Mouse (Mus musculus) monocyte, adult 5-6 weeks (primary cell): Measurements from ENCODE around the gene Gm10134. TPM values are rescaled to one million over a fixed set of nuclear protein-coding genes. Genes with fewer than 3 reads are reported as not detected.

Source experiments
- ATAC-seq: fragments of 153-309, 156-312 bp; replicated peaks from 2 replicates; pipeline ENCODE4 v1.8.0; 2017; ENCODE audit warnings: mild to moderate bottlenecking; ENCODE audit not compliant: low TSS enrichment, insufficient number of reproducible peaks, severe bottlenecking, poor library complexity, low FRiP score
- total RNA-seq: library from RNA; stranded (forward); fragments of 200-1000, 200-491, 200-594 nt; gene quantifications from 3 replicates; pipeline ENCODE4 v1.2.3, GENCODE M21; 2017

The Gm10134 gene
- total RNA-seq, 1 experiment from 2014 or later = not detected

DNA sequence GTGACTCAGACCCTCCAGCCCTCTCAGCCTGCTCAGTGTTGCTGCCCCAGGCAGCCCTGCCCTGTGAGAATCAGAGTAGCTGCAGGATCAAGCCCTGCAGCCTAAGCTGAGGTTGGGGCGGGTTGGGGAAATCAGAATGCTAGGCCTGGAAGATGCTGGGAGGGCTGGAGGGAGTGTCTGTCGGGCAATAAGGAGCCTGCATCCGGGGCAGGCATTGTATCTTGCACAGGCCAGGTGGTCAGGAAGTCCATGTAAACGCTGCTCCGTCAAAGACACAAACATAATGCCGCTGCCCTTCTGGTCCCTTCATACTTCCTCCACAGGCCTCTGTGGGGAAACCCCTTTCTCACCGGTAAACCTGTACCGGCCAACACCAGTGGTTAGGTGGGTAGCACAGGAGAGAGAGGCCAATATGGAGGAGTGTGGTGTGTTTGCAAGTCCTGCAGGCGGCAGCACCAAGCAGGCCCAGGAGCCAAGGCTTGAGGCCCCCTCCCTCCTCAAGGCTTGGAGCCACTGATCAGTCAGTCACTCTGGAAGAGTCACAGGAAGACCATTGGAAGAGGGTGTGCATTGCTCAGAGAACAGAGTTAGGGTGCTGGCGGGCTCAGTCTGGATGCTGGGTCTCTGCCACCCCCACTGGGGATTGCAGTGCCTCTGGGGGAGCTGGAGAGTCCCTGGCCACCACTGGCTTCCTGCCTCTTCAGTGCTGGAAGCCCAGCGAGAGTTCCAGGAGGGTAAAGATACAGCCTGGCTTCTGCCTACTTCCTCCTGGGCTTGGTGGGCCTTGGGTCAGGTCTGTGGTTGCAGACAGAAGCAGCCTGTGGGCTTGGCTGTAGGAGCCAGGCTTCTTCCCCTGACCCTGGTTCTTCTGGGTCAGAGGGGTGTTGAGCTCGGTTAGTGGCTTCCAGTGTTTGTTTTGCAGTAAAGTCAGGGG lies 20.3 kb downstream of the Gm10134 start:
- ATAC-seq = peak; percentile 33

DNA sequence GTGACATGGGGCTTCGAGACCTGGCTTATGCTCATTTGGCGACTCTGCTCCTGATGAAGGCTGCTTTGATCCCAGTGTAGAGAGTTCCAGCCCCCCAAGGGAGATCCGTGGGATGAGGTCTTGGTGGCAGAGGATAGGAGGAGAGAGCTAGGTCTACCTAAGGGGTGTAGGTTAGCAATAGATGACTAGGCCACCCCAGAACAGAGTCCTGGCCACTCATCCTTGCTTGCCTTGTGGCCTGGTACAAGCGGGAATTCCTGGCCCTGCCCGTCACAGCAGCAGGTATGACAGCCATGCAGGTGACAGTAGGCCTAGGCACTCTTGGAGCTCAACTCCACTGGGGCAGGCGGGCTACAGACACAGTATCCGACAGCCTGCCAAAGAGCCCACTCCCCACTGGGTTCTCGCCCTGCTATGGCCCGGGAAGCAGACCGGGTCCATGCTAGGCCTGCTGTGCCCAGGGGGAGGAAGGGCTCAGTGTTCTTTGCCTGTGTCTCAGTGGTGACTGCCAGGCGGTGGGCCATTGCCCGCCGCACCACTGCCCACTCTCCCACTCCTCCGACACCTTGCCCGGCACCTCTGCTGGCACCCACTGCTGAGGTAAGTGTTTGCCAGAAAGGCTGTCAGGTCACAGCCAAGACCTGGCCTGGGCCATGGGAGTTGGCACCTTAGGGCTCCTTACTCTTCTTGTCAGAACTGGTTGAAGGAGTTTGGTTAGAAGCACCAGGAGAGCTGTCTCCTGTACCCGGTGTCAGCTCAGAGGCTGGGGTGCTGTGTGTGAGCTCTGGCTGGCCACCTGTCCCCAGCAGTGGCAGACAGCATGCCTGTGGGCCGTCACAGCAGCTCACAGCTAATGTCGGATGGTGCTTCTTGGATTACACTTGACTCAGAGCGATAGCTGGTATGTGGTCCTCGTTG lies 21.8 kb downstream of the Gm10134 start:
- no peak for ATAC-seq

DNA sequence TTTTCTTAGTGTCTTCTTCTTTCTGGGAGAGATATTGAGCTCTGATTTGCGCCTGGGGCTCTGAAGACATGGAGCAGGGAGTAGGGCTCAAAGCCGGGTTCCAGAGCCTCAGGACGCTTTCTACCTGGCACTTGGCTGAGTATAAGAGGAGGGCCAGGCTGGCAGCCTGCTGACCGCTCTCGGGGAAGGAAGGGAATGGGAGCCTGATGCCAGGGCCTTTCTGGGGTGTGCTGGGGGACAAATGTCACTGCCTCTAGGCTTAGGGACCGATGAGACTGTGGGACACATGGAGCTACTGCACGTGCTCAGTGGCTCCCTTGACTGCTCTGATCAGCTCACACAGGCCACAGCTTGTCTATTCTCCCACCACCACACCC lies 22.4 kb downstream of the Gm10134 start:
- no peak for ATAC-seq

DNA sequence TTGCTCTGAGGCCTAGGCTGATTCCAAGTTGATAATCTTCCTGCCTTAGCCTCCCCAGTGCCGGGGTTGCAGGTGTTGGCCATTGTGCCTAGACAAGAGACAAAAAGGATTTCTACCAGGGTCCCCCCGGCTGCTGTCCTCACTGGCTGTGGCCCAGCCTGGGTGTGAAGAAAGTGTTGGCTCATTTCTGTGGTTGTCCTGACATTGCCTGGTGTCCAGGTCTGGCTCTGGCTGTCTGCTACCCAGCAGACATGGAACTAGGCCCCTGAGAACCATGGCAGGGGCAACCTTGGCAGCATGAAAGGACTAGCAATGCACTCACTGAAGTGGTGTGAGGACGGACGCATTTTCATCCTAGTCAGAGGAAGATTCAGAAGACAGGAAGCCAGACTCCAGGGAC lies 24.0 kb downstream of the Gm10134 start:
- no peak for ATAC-seq

DNA sequence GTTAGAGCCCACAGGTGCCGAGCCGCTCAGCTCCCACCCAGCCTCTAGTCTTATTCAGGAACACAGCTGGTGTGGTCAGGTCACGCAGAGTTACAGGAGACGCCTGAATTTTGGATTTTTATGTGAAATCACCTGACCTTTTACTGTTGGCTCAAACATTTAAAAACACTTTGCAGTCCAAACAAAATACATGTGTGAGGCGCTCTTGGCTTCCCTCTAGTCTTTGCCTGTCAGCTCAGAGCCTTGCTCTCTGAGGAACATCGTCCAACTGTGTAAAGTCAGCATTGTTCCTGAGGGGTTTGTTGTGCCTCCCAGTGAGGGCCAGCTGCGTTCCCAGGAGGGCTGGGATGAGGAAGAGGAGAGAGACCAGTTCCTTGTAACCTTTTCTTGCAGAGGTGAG lies 24.4 kb downstream of the Gm10134 start:
- ATAC-seq = no peak

DNA sequence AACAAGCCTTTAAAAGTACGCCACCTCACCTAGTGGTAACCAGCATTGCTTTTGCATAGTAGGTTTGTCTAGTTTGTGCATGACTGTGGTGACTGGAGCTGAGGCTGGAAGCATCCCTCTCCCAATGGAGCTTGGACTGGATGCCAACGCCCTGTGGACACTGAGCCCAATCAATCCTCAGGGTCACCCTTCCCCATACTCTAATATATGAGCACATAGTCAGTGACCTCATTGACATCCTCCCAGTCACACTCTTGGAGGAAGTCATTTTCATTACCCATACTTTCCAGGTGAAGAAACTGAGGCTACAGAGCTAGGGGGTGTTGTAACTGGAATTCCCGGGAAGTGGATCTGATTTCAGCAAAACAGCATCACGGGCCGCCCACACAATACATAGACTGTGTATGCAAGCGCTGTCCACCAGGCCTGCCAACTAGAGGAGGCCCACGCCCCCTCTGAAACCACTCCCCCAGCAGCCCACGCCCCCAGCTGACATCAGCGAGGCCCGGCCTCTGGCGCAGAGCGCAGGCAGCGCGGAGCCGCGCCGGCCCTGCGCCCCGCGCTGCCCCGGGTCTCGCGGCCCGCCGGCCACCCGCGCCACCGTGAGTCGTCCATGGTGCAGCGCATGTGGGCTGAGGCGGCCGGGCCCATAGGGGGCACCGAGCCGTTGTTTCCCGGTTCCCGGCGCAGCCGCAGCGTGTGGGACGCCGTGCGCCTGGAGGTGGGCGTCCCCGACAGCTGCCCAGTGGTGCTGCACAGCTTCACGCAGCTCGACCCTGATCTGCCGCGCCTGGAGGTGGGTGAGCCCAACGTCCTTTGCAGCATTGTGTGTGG lies 27.3 kb downstream of the Gm10134 start:
- ATAC-seq = peak; percentile 84

GRCm38 (mm10) chr2:28533901-28534435 lies 28.1 kb downstream of the Gm10134 start:
- ATAC-seq = no peak

- no peak for ATAC-seq
These were observed 28.8 kb downstream of the Gm10134 start for GRCm38 (mm10) chr2:28534436-28535262.

DNA sequence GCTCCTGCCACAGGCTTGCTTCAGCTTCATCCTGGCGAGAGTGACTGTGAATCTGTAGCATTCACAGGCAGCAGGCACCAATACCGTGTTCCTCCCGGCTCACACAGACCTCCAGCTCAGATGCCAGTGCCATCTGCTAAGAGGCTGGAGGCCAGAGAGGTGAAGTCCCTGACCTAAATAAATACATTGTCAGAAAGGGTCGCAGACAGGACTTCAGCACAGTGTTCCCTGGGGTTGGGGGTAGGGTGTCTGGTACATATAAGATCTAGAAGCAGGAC lies 29.3 kb downstream of the Gm10134 start:
- ATAC-seq = no peak

GRCm38 (mm10) chr2:28535650-28536049 lies 29.8 kb downstream of the Gm10134 start:
- no peak for ATAC-seq

DNA sequence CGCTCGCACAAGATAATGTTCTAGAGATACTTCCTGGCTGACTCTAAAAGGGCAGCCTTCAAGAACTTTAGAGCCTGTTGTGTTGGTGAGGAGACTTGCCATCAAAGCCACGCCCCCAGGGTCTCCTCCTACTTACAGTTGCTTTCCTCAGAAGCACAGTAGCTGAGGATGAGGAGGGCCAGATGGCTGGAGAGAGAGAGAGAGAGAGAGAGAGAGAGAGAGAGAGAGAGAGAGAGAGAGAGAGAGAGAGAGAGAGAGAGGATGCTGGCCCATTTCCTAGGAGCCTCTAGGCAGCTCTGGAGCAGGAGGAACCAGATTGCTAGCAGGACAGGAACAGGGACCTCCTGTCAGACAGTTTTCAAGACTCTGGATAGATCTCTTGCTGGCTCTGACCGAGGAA lies 30.3 kb downstream of the Gm10134 start:
- ATAC-seq = no peak

- no peak for ATAC-seq
These were observed 31.1 kb downstream of the Gm10134 start for GRCm38 (mm10) chr2:28536766-28537633.

DNA sequence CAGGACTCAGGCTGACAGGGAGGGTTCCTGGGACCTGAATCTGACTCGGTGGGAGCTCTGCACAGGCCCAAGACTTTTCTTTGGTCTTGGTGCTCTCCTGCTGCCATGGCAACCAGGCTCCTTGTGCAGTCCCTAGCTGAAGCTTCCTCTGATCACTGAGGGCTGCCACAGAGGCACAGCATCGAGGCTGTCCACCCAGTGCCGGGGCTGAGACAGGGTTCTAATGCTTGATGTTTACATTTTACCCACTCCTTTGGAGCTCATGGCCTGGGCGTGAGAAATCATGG lies 31.7 kb downstream of the Gm10134 start:
- ATAC-seq = no peak

GRCm38 (mm10) chr2:28537995-28538816 lies 32.3 kb downstream of the Gm10134 start:
- no peak for ATAC-seq

GRCm38 (mm10) chr2:28538817-28539128 lies 32.9 kb downstream of the Gm10134 start:
- ATAC-seq = no peak

DNA sequence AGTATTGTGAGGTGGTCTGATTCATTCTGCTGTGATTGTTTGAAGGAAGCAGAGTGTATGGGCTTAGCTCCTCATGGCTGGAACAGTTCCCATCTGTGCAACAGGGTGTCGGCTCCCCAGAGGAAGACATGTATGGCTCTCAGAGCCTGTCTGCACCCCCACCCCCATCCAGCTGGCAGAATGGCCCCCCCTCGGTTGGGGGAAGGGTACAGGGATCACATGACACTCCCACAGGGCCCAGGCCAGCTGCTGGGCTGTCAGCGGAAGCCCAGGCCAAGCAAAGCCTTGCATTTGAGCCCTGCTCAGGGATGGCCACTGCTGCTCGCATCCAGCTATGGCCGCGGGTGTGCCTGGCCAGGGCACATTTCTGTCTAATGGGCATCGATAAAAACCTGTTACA lies 33.3 kb downstream of the Gm10134 start:
- ATAC-seq = no peak

- ATAC-seq = peak; percentile 92
These were observed 34.1 kb downstream of the Gm10134 start for GRCm38 (mm10) chr2:28539949-28540348.
